8 mouse cellular contexts compared by ENCODE assay signal in the genomic region with DNA sequence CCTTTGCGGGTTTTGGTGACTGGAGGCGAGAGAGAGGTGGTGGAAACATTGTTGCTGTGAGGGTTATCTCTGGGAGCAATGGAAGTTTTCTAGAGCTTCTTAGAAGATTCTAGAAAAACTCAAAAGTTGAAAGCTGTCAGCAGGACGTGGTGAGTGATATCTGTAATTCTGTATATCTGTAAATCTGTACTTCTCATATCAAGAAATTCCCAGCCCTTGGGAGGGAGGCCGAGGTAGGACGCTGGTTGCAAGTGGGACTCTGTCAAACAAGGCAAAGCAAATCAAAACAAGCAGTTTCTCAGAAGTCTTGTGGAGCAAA. TPM values are rescaled to one million over a fixed set of nuclear protein-coding genes. Genes with fewer than 3 reads are reported as not detected.
DNase-seq lines count a peak whose midpoint lies in the region; ATAC-seq and TF ChIP-seq lines count a peak whose summit lies in the region.

No protein-coding gene starts in this region.

- no peak for TF ChIP-seq POLR2A in MEL (IDR thresholded peaks at IDR 0.05; ENCODE audit: control insufficient read depth in 1 of 2, insufficient read depth in 1 of 2, low read depth in 1 of 2, low read length in 2 of 2, poor library complexity in 1 of 2)

- H3K79me2 ChIP-seq in MEL (ENCODE audit: control insufficient read depth, insufficient read depth, low read length, poor library complexity) = peaks cover 49% of the 10 kb centered on the region

- no peak for TF ChIP-seq RAD21 in MEL (IDR thresholded peaks at IDR 0.05; ENCODE audit: low read depth, low read length)

- peak overlapping the region; percentile 94 for H3K4me3 ChIP-seq in heart, embryonic 15.5 days
- peak overlapping the region; percentile 67 to 88 for H3K4me3 ChIP-seq in MEL (ENCODE audit: control insufficient read depth in 1 of 2, insufficient read depth in 1 of 2, low read depth in 2 of 2, low read length in 2 of 2)
- peak overlapping the region; percentile 90 for H3K4me3 ChIP-seq in hindbrain, embryonic 14.5 days (replicated peaks; ENCODE audit: low read length)
- H3K4me3 ChIP-seq in midbrain, embryonic 12.5 days = peak overlapping the region; percentile 95

- no peaks in the 10 kb centered on the region for H3K9me3 ChIP-seq in heart, embryonic 15.5 days (replicated peaks)
- no peaks in the 10 kb centered on the region for H3K9me3 ChIP-seq in MEL (replicated peaks; ENCODE audit: insufficient read depth, low read length)
- no peaks in the 10 kb centered on the region for H3K9me3 ChIP-seq in hindbrain, embryonic 14.5 days (ENCODE audit: control insufficient read depth, low read length)
- H3K9me3 ChIP-seq in midbrain, embryonic 12.5 days = no peaks in the 10 kb centered on the region

- intact Hi-C loops in heart, postnatal 36 days (cut with DNase I) = loop anchor here (2.0 kb wide), 1 partner anchor 18 kb away; no protein-coding TSS in a partner anchor

- H3K4me2 ChIP-seq in heart, embryonic 15.5 days = peak overlapping the region; percentile 80
- peak overlapping the region; percentile 73 for H3K4me2 ChIP-seq in hindbrain, embryonic 14.5 days (replicated peaks)
- H3K4me2 ChIP-seq in midbrain, embryonic 12.5 days (replicated peaks) = peak overlapping the region; percentile 56

- TF ChIP-seq EP300 in MEL (IDR thresholded peaks at IDR 0.05; ENCODE audit: low read depth in 1 of 2, low read length in 2 of 2) = no peak; a peak in 1 of 4 replicates

- no peak for DNase-seq in heart, postnatal 36 days
- DNase-seq in MEL (ENCODE audit: low read depth, low spot score) = no peak
- DNase-seq in hindbrain, embryonic 14.5 days (ENCODE audit: low spot score) = no peak
- no peak for DNase-seq in adrenal gland, adult 18-20 months (ENCODE audit: low spot score in 2 of 2)
- DNase-seq in gastrocnemius, adult 8-10 months (ENCODE audit: low spot score in 2 of 2) = no peak
- DNase-seq in urinary bladder, postnatal 36 days (ENCODE audit: low spot score in 2 of 2) = no peak

- peak overlapping the region; percentile 93 for H3K27ac ChIP-seq in heart, embryonic 15.5 days
- H3K27ac ChIP-seq in MEL (ENCODE audit: control insufficient read depth, low read depth, low read length) = peak overlapping the region; percentile 85
- 0 out of 2 replicates have a peak overlapping the region, but pooled peaks have one; percentile 85 for H3K27ac ChIP-seq in hindbrain, embryonic 14.5 days
- H3K27ac ChIP-seq in midbrain, embryonic 12.5 days (replicated peaks) = peak overlapping the region; percentile 88

- no peaks in the 10 kb centered on the region for H3K27me3 ChIP-seq in heart, embryonic 15.5 days
- no peaks in the 10 kb centered on the region for H3K27me3 ChIP-seq in MEL (ENCODE audit: control insufficient read depth in 1 of 2, insufficient read depth in 2 of 2, low read length in 2 of 2)
- H3K27me3 ChIP-seq in hindbrain, embryonic 14.5 days (ENCODE audit: control insufficient read depth, insufficient read depth, low read length) = no peaks in the 10 kb centered on the region
- H3K27me3 ChIP-seq in midbrain, embryonic 12.5 days = no peaks in the 10 kb centered on the region

- no peak for TF ChIP-seq CTCF in MEL (IDR thresholded peaks at IDR 0.05 in 2 of 3, conservative IDR thresholded peaks at IDR 0.05 in 1 of 3; ENCODE audit: control insufficient read depth in 1 of 3, insufficient read depth in 1 of 3, low read depth in 2 of 3, low read length in 3 of 3, poor library complexity in 1 of 3, severe bottlenecking in 1 of 3)

- peaks cover 18% of the 10 kb centered on the region for H3K36me3 ChIP-seq in heart, embryonic 15.5 days
- H3K36me3 ChIP-seq in MEL (ENCODE audit: control insufficient read depth in 1 of 2, insufficient read depth in 2 of 2, low read length in 2 of 2) = peaks cover 15 to 41% of the 10 kb centered on the region in 2 experiments
- peaks cover 17% of the 10 kb centered on the region for H3K36me3 ChIP-seq in hindbrain, embryonic 14.5 days (replicated peaks; ENCODE audit: control insufficient read depth, insufficient read depth)
- H3K36me3 ChIP-seq in midbrain, embryonic 12.5 days = peaks cover 23% of the 10 kb centered on the region

- peaks cover 15% of the 10 kb centered on the region for H3K4me1 ChIP-seq in heart, embryonic 15.5 days (replicated peaks)
- H3K4me1 ChIP-seq in MEL (ENCODE audit: control insufficient read depth in 1 of 2, insufficient read depth in 2 of 2, low read length in 2 of 2) = peaks cover 12 to 33% of the 10 kb centered on the region in 2 experiments
- peaks cover 6% of the 10 kb centered on the region for H3K4me1 ChIP-seq in hindbrain, embryonic 14.5 days (replicated peaks; ENCODE audit: control insufficient read depth, insufficient read depth, low read length)
- peaks cover 19% of the 10 kb centered on the region for H3K4me1 ChIP-seq in midbrain, embryonic 12.5 days

- H3K9ac ChIP-seq in heart, embryonic 15.5 days = peak overlapping the region; percentile 99
- H3K9ac ChIP-seq in MEL (ENCODE audit: control insufficient read depth, low read depth, low read length, poor library complexity, severe bottlenecking) = peak overlapping the region; percentile 89
- peak overlapping the region; percentile 63 for H3K9ac ChIP-seq in hindbrain, embryonic 14.5 days
- H3K9ac ChIP-seq in midbrain, embryonic 12.5 days (replicated peaks) = peak overlapping the region; percentile 95

- 0% methylated on average over 5 of the region's 5 CpGs for WGBS in heart, embryonic 15.5 days
- WGBS in hindbrain, embryonic 14.5 days = 1% methylated on average over 5 of the region's 5 CpGs
- whole genome bisulfite sequencing in midbrain, embryonic 12.5 days = 2% methylated on average over 5 of the region's 5 CpGs

- ATAC-seq in heart, embryonic 15.5 days (replicated peaks; ENCODE audit: insufficient number of reproducible peaks, insufficient read depth, low FRiP score, low read depth) = no peak
- no peak for ATAC-seq in hindbrain, embryonic 14.5 days (ENCODE audit: low FRiP score)
- no peak for ATAC-seq in midbrain, embryonic 12.5 days (ENCODE audit: low FRiP score, low read depth)

RNA-seq across cellular contexts. Expression of gene Anp32e, which starts 1.4 kb away (rescaled TPM):
- polyA plus RNA-seq in heart, embryonic 15.5 days (2015; fragmentation: Nextera tagmentation; extraction: Ambion mirVana) = 183 and 187 TPM in 2 replicates
- total RNA-seq in heart, postnatal 36 days (2021) = 10 to 100 TPM; 82.7 to 85.9 TPM
- 159 and 197 TPM in 2 replicates for total RNA-seq in MEL (2012; rRNA removed)
- 100 to 1,000 TPM; 412 to 748 TPM for polyA plus RNA-seq in MEL (2012; ENCODE audit: insufficient read depth in 1 of 2, insufficient read length in 2 of 2, low read depth in 1 of 2, low replicate concordance in 2 of 2, missing spikeins in 1 of 2)
- polyA plus RNA-seq in hindbrain, embryonic 14.5 days (2014; fragmentation: Nextera tagmentation; extraction: Ambion mirVana) = 37.1 and 37.5 TPM in 2 replicates
- polyA plus RNA-seq in midbrain, embryonic 12.5 days (2016; fragmentation: Nextera tagmentation; extraction: Ambion mirVana) = 328 and 374 TPM in 2 replicates
- 100 to 1,000 TPM in 1 of 2 experiments, 10 to 100 TPM in 1; 92.2 to 101 TPM for total RNA-seq in adrenal gland, adult 18-20 months (2021)
- 100 to 1,000 TPM in 1 of 4 experiments, 10 to 100 TPM in 3; 76.8 to 106 (median 90.5) TPM for total RNA-seq in gastrocnemius, adult 8-10 months (2022)

RNA-seq across cellular contexts. Expression of gene Car14, which starts 25.9 kb away (rescaled TPM):
- polyA plus RNA-seq in heart, embryonic 15.5 days (2015; fragmentation: Nextera tagmentation; extraction: Ambion mirVana) = 46.9 and 55.7 TPM in 2 replicates
- total RNA-seq in heart, postnatal 36 days (2021) = 100 to 1,000 TPM; 152 to 202 TPM
- total RNA-seq in MEL (2012; rRNA removed) = 0.15 TPM in 1 of 2 replicates, not detected in the other
- under 1 TPM in 1 of 2 experiments, not detected in 1; 0.38 TPM for polyA plus RNA-seq in MEL (2012; ENCODE audit: insufficient read depth in 1 of 2, insufficient read length in 2 of 2, low read depth in 1 of 2, low replicate concordance in 2 of 2, missing spikeins in 1 of 2)
- polyA plus RNA-seq in hindbrain, embryonic 14.5 days (2014; fragmentation: Nextera tagmentation; extraction: Ambion mirVana) = 12.1 and 13.0 TPM in 2 replicates
- polyA plus RNA-seq in midbrain, embryonic 12.5 days (2016; fragmentation: Nextera tagmentation; extraction: Ambion mirVana) = 19.2 and 19.5 TPM in 2 replicates
- 1 to 10 TPM; 1.1 to 3.6 TPM for total RNA-seq in adrenal gland, adult 18-20 months (2021)
- 100 to 1,000 TPM in 1 of 4 experiments, 10 to 100 TPM in 3; 41.8 to 112 (median 61.1) TPM for total RNA-seq in gastrocnemius, adult 8-10 months (2022)

RNA-seq across cellular contexts. Expression of gene Aph1a, which starts 36.7 kb away (rescaled TPM):
- 33.3 and 35.8 TPM in 2 replicates for polyA plus RNA-seq in heart, embryonic 15.5 days (2015; fragmentation: Nextera tagmentation; extraction: Ambion mirVana)
- 100 to 1,000 TPM; 114 to 122 TPM for total RNA-seq in heart, postnatal 36 days (2021)
- total RNA-seq in MEL (2012; rRNA removed) = 110 and 127 TPM in 2 replicates
- 100 to 1,000 TPM in 1 of 2 experiments, not detected in 1; 170 TPM for polyA plus RNA-seq in MEL (2012; ENCODE audit: insufficient read depth in 1 of 2, insufficient read length in 2 of 2, low read depth in 1 of 2, low replicate concordance in 2 of 2, missing spikeins in 1 of 2)
- polyA plus RNA-seq in hindbrain, embryonic 14.5 days (2014; fragmentation: Nextera tagmentation; extraction: Ambion mirVana) = 34.9 and 38.6 TPM in 2 replicates
- polyA plus RNA-seq in midbrain, embryonic 12.5 days (2016; fragmentation: Nextera tagmentation; extraction: Ambion mirVana) = 29.7 and 33.8 TPM in 2 replicates
- 100 to 1,000 TPM; 103 to 120 TPM for total RNA-seq in adrenal gland, adult 18-20 months (2021)
- 10 to 100 TPM; 44.6 to 48.2 (median 47.8) TPM for total RNA-seq in gastrocnemius, adult 8-10 months (2022)

RNA-seq across cellular contexts. Expression of gene BC028528, which starts 38.6 kb away (rescaled TPM):
- polyA plus RNA-seq in heart, embryonic 15.5 days (2015; fragmentation: Nextera tagmentation; extraction: Ambion mirVana) = 38.4 and 43.5 TPM in 2 replicates
- 10 to 100 TPM; 11.4 to 11.7 TPM for total RNA-seq in heart, postnatal 36 days (2021)
- 7.4 and 12.2 TPM in 2 replicates for total RNA-seq in MEL (2012; rRNA removed)
- 10 to 100 TPM in 1 of 2 experiments, not detected in 1; 13.6 TPM for polyA plus RNA-seq in MEL (2012; ENCODE audit: insufficient read depth in 1 of 2, insufficient read length in 2 of 2, low read depth in 1 of 2, low replicate concordance in 2 of 2, missing spikeins in 1 of 2)
- polyA plus RNA-seq in hindbrain, embryonic 14.5 days (2014; fragmentation: Nextera tagmentation; extraction: Ambion mirVana) = 16.1 and 26.2 TPM in 2 replicates
- polyA plus RNA-seq in midbrain, embryonic 12.5 days (2016; fragmentation: Nextera tagmentation; extraction: Ambion mirVana) = 10.2 and 12.4 TPM in 2 replicates
- 10 to 100 TPM; 12.0 to 20.3 TPM for total RNA-seq in adrenal gland, adult 18-20 months (2021)
- total RNA-seq in gastrocnemius, adult 8-10 months (2022) = 1 to 10 TPM; 1.1 to 2.1 (median 1.5) TPM

RNA-seq across cellular contexts. Expression of gene Ciart, which starts 48.4 kb away (rescaled TPM):
- polyA plus RNA-seq in heart, embryonic 15.5 days (2015; fragmentation: Nextera tagmentation; extraction: Ambion mirVana) = 3.6 and 4.7 TPM in 2 replicates
- 10 to 100 TPM in 1 of 2 experiments, 1 to 10 TPM in 1; 4.5 to 20.1 TPM for total RNA-seq in heart, postnatal 36 days (2021)
- 4.9 and 18.5 TPM in 2 replicates for total RNA-seq in MEL (2012; rRNA removed)
- 10 to 100 TPM in 1 of 2 experiments, not detected in 1; 23.8 TPM for polyA plus RNA-seq in MEL (2012; ENCODE audit: insufficient read depth in 1 of 2, insufficient read length in 2 of 2, low read depth in 1 of 2, low replicate concordance in 2 of 2, missing spikeins in 1 of 2)
- 2.4 and 2.7 TPM in 2 replicates for polyA plus RNA-seq in hindbrain, embryonic 14.5 days (2014; fragmentation: Nextera tagmentation; extraction: Ambion mirVana)
- 3.9 and 4.7 TPM in 2 replicates for polyA plus RNA-seq in midbrain, embryonic 12.5 days (2016; fragmentation: Nextera tagmentation; extraction: Ambion mirVana)
- total RNA-seq in adrenal gland, adult 18-20 months (2021) = 1 to 10 TPM; 2.1 to 3.2 TPM
- total RNA-seq in gastrocnemius, adult 8-10 months (2022) = 10 to 100 TPM in 3 of 4 experiments, 1 to 10 TPM in 1; 9.4 to 22.7 (median 15.7) TPM

Comparison
In these comparisons a context has a peak if more than half of its experiments do, and no peak if none do; other contexts are left out.
1. RNA of gene Car14, which starts 25.9 kb away (total RNA-seq): 152 to 202 TPM in heart, postnatal 36 days and 41.8 to 112 TPM in gastrocnemius, adult 8-10 months; 1.1 to 3.6 TPM in adrenal gland, adult 18-20 months and 0.15 TPM in MEL; every median in the first group is over 4 times any median in the second.
2. Peak in every context shown above with its lines, with median percentiles within 50 percentile points of each other: H3K27ac ChIP-seq, H3K4me2 ChIP-seq, H3K4me3 ChIP-seq and H3K9ac ChIP-seq.